In genomic region chr9:65179817-65180624, GRCm38 (mm10) we compare ENCODE assay signal across 10 mouse cellular contexts. TPM values are rescaled to one million over a fixed set of nuclear protein-coding genes. Genes with fewer than 3 reads are reported as not detected.
DNase-seq lines count a peak whose midpoint lies in the region; ATAC-seq lines count a peak whose summit lies in the region.
"Had no signal": no experiment of that assay in that cellular context is flagged by ENCODE, and none has a peak within 500 bp of the region (broad histone marks: within the 10 kb centered on the region; RNA-seq: fewer than 3 reads in every experiment).

No protein-coding gene starts in this region.

- ATAC-seq in intestine, embryonic 14.5 days (replicated peaks; ENCODE audit: low FRiP score, low TSS enrichment, low read depth) = no peak
- ATAC-seq in intestine, embryonic 16.5 days = no peak
- ATAC-seq in embryonic facial prominence, embryonic 11.5 days (replicated peaks; ENCODE audit: insufficient number of reproducible peaks, low FRiP score, low TSS enrichment, low read depth) = no peak
- no peak for ATAC-seq in neural tube, embryonic 12.5 days (ENCODE audit: low FRiP score, low read depth)

- peaks cover 4% of the 10 kb centered on the region; the same call in 1 of the 2 replicates for H3K36me3 ChIP-seq in intestine, embryonic 14.5 days (ENCODE audit: control insufficient read depth, insufficient read depth, low read length)
- H3K36me3 ChIP-seq in intestine, embryonic 16.5 days (ENCODE audit: control insufficient read depth, insufficient read depth, low read length) = no peaks in the 10 kb centered on the region
- H3K36me3 ChIP-seq in embryonic facial prominence, embryonic 11.5 days (replicated peaks; ENCODE audit: control insufficient read depth, insufficient read depth, low read depth, low read length) = peaks cover 2% of the 10 kb centered on the region
- H3K36me3 ChIP-seq in limb, embryonic 10.5 days = peaks cover 92% of the 10 kb centered on the region
- H3K36me3 ChIP-seq in neural tube, embryonic 12.5 days = peaks cover 45% of the 10 kb centered on the region

- H3K4me3 ChIP-seq in intestine, embryonic 14.5 days (ENCODE audit: low read depth, low read length) = no peak overlapping the region
- H3K4me3 ChIP-seq in intestine, embryonic 16.5 days (ENCODE audit: low read length) = no peak overlapping the region
- no peak overlapping the region for H3K4me3 ChIP-seq in embryonic facial prominence, embryonic 11.5 days (ENCODE audit: low read depth, low read length)
- H3K4me3 ChIP-seq in limb, embryonic 10.5 days = no peak overlapping the region
- no peak overlapping the region for H3K4me3 ChIP-seq in neural tube, embryonic 12.5 days
- H3K4me3 ChIP-seq: heart, adult 2 months had no signal

- peak overlapping the region; percentile 6; the same call in 1 of the 2 replicates for H3K4me2 ChIP-seq in intestine, embryonic 14.5 days (ENCODE audit: low read length)
- no peak overlapping the region for H3K4me2 ChIP-seq in intestine, embryonic 16.5 days (ENCODE audit: low read depth, low read length)
- no peak overlapping the region for H3K4me2 ChIP-seq in embryonic facial prominence, embryonic 11.5 days (ENCODE audit: low read depth, low read length)
- peak overlapping the region; percentile 30 for H3K4me2 ChIP-seq in neural tube, embryonic 12.5 days (replicated peaks)

- H3K27me3 ChIP-seq in intestine, embryonic 14.5 days (replicated peaks; ENCODE audit: control insufficient read depth, insufficient read depth, low read length) = no peaks in the 10 kb centered on the region
- no peaks in the 10 kb centered on the region for H3K27me3 ChIP-seq in intestine, embryonic 16.5 days (replicated peaks; ENCODE audit: control insufficient read depth, insufficient read depth, low read length)
- H3K27me3 ChIP-seq in embryonic facial prominence, embryonic 11.5 days (ENCODE audit: control insufficient read depth, insufficient read depth, low read length) = no peaks in the 10 kb centered on the region
- no peaks in the 10 kb centered on the region for H3K27me3 ChIP-seq in limb, embryonic 10.5 days (ENCODE audit: low read depth, poor library complexity, severe bottlenecking)
- H3K27me3 ChIP-seq in neural tube, embryonic 12.5 days (replicated peaks) = no peaks in the 10 kb centered on the region

- no peaks in the 10 kb centered on the region for H3K9me3 ChIP-seq in intestine, embryonic 14.5 days (ENCODE audit: control insufficient read depth, low read length)
- no peaks in the 10 kb centered on the region for H3K9me3 ChIP-seq in intestine, embryonic 16.5 days (ENCODE audit: control insufficient read depth, low read length)
- no peaks in the 10 kb centered on the region for H3K9me3 ChIP-seq in embryonic facial prominence, embryonic 11.5 days (replicated peaks; ENCODE audit: control insufficient read depth, low read length)
- no peaks in the 10 kb centered on the region for H3K9me3 ChIP-seq in limb, embryonic 10.5 days (replicated peaks)
- H3K9me3 ChIP-seq in neural tube, embryonic 12.5 days = no peaks in the 10 kb centered on the region

- H3K9ac ChIP-seq in intestine, embryonic 14.5 days (ENCODE audit: low read length) = no peak overlapping the region
- no peak overlapping the region for H3K9ac ChIP-seq in intestine, embryonic 16.5 days (ENCODE audit: low read depth, low read length)
- H3K9ac ChIP-seq in embryonic facial prominence, embryonic 11.5 days (replicated peaks; ENCODE audit: low read length) = 0 out of 2 replicates have a peak overlapping the region, but pooled peaks have one; percentile 3
- 0 out of 2 replicates have a peak overlapping the region, but pooled peaks have one; percentile 19 for H3K9ac ChIP-seq in neural tube, embryonic 12.5 days
- H3K9ac ChIP-seq: liver, embryonic 14.5 days had no signal

- no peak overlapping the region for H3K27ac ChIP-seq in intestine, embryonic 14.5 days (ENCODE audit: low read depth)
- no peak overlapping the region for H3K27ac ChIP-seq in intestine, embryonic 16.5 days (ENCODE audit: low read length)
- H3K27ac ChIP-seq in embryonic facial prominence, embryonic 11.5 days (replicated peaks; ENCODE audit: low read depth, low read length) = 0 out of 2 replicates have a peak overlapping the region, but pooled peaks have one; percentile 86
- H3K27ac ChIP-seq in limb, embryonic 10.5 days = peak overlapping the region; percentile 88
- H3K27ac ChIP-seq in neural tube, embryonic 12.5 days = peak overlapping the region; percentile 85; the same call in 1 of the 2 replicates
- H3K27ac ChIP-seq: heart, adult 2 months; liver, embryonic 14.5 days had no signal

- DNase-seq in intestine, embryonic 14.5 days (ENCODE audit: low spot score) = no peak
- DNase-seq in embryonic facial prominence, embryonic 11.5 days (ENCODE audit: low spot score) = no peak
- peak; percentile 64 for DNase-seq in limb, embryonic 10.5 days (ENCODE audit: low spot score)
- no peak for DNase-seq in right cerebral cortex, adult 18-20 months
- DNase-seq in layer of hippocampus, postnatal 36 days = no peak
- no peak for DNase-seq in cerebellum, postnatal 36 days
- DNase-seq: heart, adult 2 months had no signal

- H3K4me1 ChIP-seq in intestine, embryonic 14.5 days (replicated peaks; ENCODE audit: control insufficient read depth, insufficient read depth, low read length) = peaks cover 35% of the 10 kb centered on the region
- H3K4me1 ChIP-seq in intestine, embryonic 16.5 days (ENCODE audit: control insufficient read depth, insufficient read depth, low read length) = peaks cover 20% of the 10 kb centered on the region
- peaks cover 26% of the 10 kb centered on the region for H3K4me1 ChIP-seq in embryonic facial prominence, embryonic 11.5 days (ENCODE audit: control insufficient read depth, insufficient read depth, low read length)
- H3K4me1 ChIP-seq in limb, embryonic 10.5 days = peaks cover 87% of the 10 kb centered on the region
- H3K4me1 ChIP-seq in neural tube, embryonic 12.5 days = peaks cover 79% of the 10 kb centered on the region

- 42% methylated on average over 17 of the region's 17 CpGs for WGBS in intestine, embryonic 14.5 days
- 45% methylated on average over 17 of the region's 17 CpGs for WGBS in intestine, embryonic 16.5 days
- 31% methylated on average over 17 of the region's 17 CpGs for WGBS in embryonic facial prominence, embryonic 11.5 days
- WGBS in limb, embryonic 10.5 days = 18% methylated on average over 17 of the region's 17 CpGs
- 24% methylated on average over 17 of the region's 17 CpGs for WGBS in neural tube, embryonic 12.5 days

RNA-seq across cellular contexts. Expression of gene Parp16, which starts 15.1 kb away (rescaled TPM):
- 8.1 and 9.1 TPM in 2 replicates for polyA plus RNA-seq in intestine, embryonic 14.5 days (2014; fragmentation: Nextera tagmentation; extraction: Ambion mirVana)
- polyA plus RNA-seq in intestine, embryonic 16.5 days (2015; fragmentation: Nextera tagmentation; extraction: Ambion mirVana) = 10.8 and 11.0 TPM in 2 replicates
- 4.9 and 5.7 TPM in 2 replicates for polyA plus RNA-seq in embryonic facial prominence, embryonic 11.5 days (2014; fragmentation: Nextera tagmentation; extraction: Ambion mirVana)
- polyA plus RNA-seq in limb, embryonic 10.5 days (2016; fragmentation: Nextera tagmentation; extraction: Ambion mirVana) = 8.7 and 9.0 TPM in 2 replicates
- 5.4 and 5.7 TPM in 2 replicates for polyA plus RNA-seq in neural tube, embryonic 12.5 days (2016; fragmentation: Nextera tagmentation; extraction: Ambion mirVana)
- 1 to 10 TPM; 4.6 to 4.9 TPM for total RNA-seq in layer of hippocampus, postnatal 36 days (2021)

RNA-seq across cellular contexts. Expression of gene Igdcc3, which starts 39.0 kb away (rescaled TPM):
- 2.7 and 2.9 TPM in 2 replicates for polyA plus RNA-seq in intestine, embryonic 14.5 days (2014; fragmentation: Nextera tagmentation; extraction: Ambion mirVana)
- polyA plus RNA-seq in intestine, embryonic 16.5 days (2015; fragmentation: Nextera tagmentation; extraction: Ambion mirVana) = 0.12 and 0.60 TPM in 2 replicates
- polyA plus RNA-seq in embryonic facial prominence, embryonic 11.5 days (2014; fragmentation: Nextera tagmentation; extraction: Ambion mirVana) = 17.0 and 18.7 TPM in 2 replicates
- polyA plus RNA-seq in limb, embryonic 10.5 days (2016; fragmentation: Nextera tagmentation; extraction: Ambion mirVana) = 230 and 420 TPM in 2 replicates
- 32.6 and 36.4 TPM in 2 replicates for polyA plus RNA-seq in neural tube, embryonic 12.5 days (2016; fragmentation: Nextera tagmentation; extraction: Ambion mirVana)
- total RNA-seq in layer of hippocampus, postnatal 36 days (2021) = 1 to 10 TPM; 3.1 to 4.4 TPM

Comparison
In these comparisons a context has a peak if more than half of its experiments do, and no peak if none do; other contexts are left out.
1. H3K4me2 ChIP-seq: peak in intestine, embryonic 14.5 days (single experiment) and neural tube, embryonic 12.5 days (single experiment); none in intestine, embryonic 16.5 days (single experiment) and embryonic facial prominence, embryonic 11.5 days (single experiment).
2. H3K27ac ChIP-seq: peak in embryonic facial prominence, embryonic 11.5 days (single experiment), limb, embryonic 10.5 days (single experiment) and neural tube, embryonic 12.5 days (single experiment); none in intestine, embryonic 14.5 days (single experiment) and intestine, embryonic 16.5 days (single experiment).
3. H3K9ac ChIP-seq: peak in embryonic facial prominence, embryonic 11.5 days (single experiment) and neural tube, embryonic 12.5 days (single experiment); none in intestine, embryonic 14.5 days (single experiment) and intestine, embryonic 16.5 days (single experiment).